Mouse (Mus musculus) c-Kit-negative CD71-positive TER-119-positive erythroid progenitor cells, embryonic 14.5 days (primary cell): ENCODE data around the gene Glg1.
"Not testable (repeated sequence)": the region's sequence is repeated elsewhere in the genome, so short reads cannot be mapped to it uniquely, and the experiment has no call there.

Experiments
- DNase-seq: peaks from one replicate; pipeline ENCODE4 v3.0.0-alpha.2; 2013; ENCODE audit warnings: low read depth, low spot score

Gene Glg1

DNA sequence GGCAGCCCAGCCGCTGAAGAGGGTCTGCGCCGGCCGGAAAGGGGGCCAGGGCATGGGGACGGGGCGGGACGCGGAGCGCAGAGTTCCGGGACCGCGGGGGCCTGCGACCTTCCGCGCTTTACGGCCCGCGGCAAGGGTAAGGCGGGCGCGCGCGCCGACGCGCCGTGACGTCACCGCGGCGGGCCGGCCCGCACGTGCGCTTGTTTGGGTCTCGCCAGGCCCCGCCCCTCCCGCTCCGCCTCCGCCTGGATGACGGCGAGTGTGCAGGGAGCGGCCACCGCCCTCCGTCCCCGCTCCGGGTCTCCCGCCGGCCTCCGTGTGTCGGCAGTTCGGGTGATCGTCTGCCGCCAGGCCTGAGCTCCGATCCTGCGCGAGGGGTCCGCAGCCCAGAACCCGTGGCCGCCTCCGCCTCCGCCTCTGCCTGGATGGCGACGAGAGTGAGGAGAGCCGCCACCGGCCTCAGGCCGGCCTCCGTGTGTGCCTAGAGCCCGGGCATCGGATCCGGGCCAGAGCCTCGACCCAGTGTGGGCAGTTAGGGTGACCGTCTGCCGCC lies 113.5 kb downstream of the Glg1 start:
- peak; percentile 82 for DNase-seq

DNA sequence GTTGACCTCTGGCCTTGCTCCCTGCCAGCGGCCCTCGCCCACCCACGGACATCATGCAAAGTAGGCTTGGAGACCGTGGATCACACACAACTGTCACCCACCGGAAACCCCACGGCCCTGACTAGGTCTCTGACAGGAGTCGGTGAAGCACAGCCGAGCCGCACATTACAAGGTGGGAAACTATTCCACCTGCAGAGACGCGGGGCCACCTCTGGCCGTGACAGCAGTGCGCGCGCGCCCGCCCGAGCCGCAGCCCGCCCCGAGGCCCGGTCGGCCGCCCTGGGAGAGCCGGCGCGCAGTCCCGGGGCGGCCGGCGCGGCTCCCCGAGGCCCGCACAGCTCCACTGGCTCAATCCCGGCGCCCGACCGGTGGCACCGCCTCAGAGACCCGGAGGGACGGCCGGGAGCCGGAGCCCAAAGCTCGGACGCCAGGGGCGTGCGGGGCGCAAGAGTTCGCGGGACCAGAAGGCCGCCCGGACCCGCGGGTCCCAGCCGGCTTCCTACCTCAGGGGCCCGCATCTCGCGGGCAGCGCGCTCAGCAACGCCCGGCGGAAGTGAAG lies 114.0 kb downstream of the Glg1 start:
- DNase-seq = not testable (repeated sequence)

GRCm38 (mm10) chr8:111142521-111142920 lies 116.5 kb downstream of the Glg1 start:
- DNase-seq = no peak

- no peak for DNase-seq
Measured at GRCm38 (mm10) chr8:111130756-111131155, 128.3 kb downstream of the Glg1 start.

GRCm38 (mm10) chr8:111119481-111119880 lies 139.5 kb downstream of the Glg1 start:
- no peak for DNase-seq

GRCm38 (mm10) chr8:111114891-111115290 lies 144.1 kb downstream of the Glg1 start:
- no peak for DNase-seq
